Mouse (Mus musculus): ENCODE data around the gene Palm3.

The Palm3 gene

GRCm38 (mm10) chr8:84066291-84066930 lies 45.1 kb downstream of the Palm3 start, which contains the start of gene Rfx1:
TSS of gene Rfx1 (plus strand) at chr8:84066834.
- DNase-seq (ENCODE audit: low spot score in 2 of 2), result peak; percentile 99

GRCm38 (mm10) chr8:84067047-84067573 lies 45.8 kb downstream of the Palm3 start:
- peak; percentile 93 to 94 for DNase-seq (ENCODE audit: low spot score in 2 of 2)

GRCm38 (mm10) chr8:84067911-84068310 lies 46.6 kb downstream of the Palm3 start:
- no peak for DNase-seq (ENCODE audit: low spot score in 2 of 2)

DNA sequence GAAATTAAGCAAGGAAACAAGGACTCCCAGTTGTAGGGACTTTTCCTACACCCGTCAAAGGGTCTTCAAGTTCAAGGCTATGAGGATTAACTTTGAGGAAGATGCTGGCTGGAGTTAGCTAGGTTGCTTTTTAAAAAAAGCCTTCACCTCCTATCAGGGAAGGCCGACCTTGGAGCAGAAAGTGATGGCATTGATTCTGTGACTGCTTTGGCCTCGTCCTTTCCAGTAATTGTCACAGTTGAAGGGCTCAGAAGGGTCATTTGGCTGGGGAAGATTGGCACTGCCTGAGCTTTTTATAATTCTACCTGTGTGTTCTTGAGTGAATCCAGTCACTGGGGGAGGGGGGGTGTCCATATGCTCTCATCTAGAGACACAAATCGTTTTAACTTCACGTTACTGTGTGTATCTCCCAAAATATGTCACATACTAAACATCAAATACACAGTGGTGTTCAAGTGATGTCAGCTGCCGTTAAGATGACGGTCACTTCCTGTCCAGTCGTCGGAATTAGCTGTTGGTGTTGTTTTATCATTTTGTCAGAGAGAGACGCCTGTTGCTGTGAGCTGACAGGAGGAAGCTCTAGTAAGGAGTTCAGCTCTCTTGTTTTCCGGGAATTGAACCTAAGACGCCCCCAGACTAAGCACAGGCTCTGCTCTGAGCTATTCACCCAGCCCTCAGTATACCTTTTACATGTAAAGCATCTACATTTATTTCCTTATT lies 47.2 kb downstream of the Palm3 start:
- no peak for DNase-seq (ENCODE audit: low spot score in 2 of 2)

DNA sequence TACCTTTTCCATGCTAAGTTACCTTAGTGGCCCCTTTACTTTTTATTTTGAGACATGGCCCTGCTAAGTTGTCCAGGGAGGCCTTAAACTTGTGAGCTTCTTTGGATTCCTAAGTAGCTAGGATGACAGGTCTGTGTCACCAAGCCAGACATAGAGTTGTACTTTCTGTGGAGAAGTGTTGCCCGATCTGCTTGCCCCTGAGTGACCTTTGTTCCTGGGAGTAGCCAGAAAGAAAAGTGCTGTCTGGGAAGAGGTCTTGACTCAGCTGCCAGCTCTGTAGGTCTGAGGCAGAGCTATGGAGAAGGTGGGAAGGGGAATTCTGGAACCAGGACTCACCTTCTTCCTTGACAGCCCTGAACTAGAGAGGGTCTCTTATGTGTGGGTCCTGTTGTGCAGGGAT lies 47.9 kb downstream of the Palm3 start:
- no peak for DNase-seq (ENCODE audit: low spot score in 2 of 2)

DNA sequence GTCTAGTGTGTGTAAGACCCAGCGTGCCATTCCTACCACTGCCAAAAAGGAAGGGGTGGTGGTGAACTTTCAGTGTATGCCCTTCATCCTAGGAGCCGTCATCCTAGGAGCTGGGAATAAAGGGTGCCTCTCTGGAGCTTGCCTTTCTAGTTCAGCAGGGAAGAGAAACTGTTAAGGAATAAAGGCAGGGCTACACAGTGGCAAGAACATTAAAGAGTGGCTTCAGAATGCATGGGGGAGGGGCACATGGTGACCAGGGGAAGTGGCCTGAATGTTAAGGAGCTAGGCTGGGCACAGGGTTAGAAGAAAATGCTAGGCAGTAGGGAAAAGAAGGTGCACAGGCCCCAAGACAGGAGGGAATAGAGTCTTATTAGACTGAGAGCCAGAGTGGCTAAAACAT lies 48.5 kb downstream of the Palm3 start:
- DNase-seq (ENCODE audit: low spot score in 2 of 2), result no peak

DNA sequence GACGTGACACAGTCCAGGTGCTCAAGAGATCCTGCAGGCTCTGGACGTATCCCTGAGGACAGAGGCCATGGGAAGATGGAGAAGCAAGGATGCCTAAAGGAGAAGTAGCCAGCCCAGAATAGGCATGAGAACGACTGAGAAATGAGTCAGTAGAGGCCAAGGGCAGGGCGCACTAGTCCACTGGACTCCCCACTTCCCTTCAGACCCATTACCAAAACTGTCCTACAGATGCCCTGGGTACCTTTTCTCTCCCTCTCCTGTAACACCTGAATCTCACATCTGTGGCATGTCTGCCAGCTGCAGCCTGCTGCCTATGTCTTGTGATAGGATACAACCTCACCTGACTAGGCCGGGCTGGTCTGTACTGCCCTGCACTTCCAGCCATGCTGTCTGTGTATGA lies 49.0 kb downstream of the Palm3 start:
- no peak for DNase-seq (ENCODE audit: low spot score in 2 of 2)

DNA sequence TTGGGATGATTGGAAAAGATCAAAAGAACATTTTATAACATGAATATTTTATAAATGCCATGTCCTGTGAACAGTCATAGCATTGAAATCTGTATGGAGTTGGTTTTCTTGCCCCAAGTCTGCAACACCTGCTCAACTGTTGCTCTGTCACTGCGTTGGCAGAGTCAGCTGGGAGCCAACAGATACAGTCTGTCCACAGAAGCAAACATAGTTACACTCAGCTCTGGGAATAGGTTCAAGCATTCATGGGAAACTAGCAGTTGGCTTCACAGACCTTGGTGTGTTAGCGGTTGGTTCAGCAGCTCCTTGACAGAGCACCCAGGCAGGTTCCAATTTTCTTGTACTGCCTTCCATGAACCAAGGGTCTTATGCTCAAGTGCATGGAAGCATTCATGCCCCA lies 49.4 kb downstream of the Palm3 start:
- no peak for DNase-seq (ENCODE audit: low spot score in 2 of 2)

- no peak for DNase-seq (ENCODE audit: low spot score in 2 of 2)
Measured at GRCm38 (mm10) chr8:84071921-84072320, 50.6 kb downstream of the Palm3 start.

DNA sequence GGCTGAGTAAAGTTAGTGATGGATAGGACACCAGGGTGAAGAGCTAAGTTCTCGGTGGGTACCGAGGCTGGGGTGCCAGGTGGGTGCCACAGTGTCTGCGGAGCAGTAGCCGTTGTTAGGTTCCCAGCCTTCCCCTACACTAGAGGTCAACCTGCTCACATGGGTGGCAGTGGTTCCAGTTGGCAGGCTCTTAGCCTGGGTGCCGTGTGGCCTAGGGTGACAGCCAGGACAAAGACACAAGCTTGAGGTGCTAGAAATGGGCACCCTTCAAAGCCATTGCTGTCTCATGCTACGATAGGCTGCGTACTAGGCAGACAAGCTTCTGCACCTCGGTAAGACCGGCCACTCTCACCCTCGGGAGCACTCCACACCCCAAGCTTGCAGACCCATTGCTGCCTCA lies 51.0 kb downstream of the Palm3 start:
- DNase-seq (ENCODE audit: low spot score in 2 of 2), result no peak

- DNase-seq (ENCODE audit: low spot score in 2 of 2), result no peak
Measured at GRCm38 (mm10) chr8:84073230-84073976, 52.1 kb downstream of the Palm3 start.

DNA sequence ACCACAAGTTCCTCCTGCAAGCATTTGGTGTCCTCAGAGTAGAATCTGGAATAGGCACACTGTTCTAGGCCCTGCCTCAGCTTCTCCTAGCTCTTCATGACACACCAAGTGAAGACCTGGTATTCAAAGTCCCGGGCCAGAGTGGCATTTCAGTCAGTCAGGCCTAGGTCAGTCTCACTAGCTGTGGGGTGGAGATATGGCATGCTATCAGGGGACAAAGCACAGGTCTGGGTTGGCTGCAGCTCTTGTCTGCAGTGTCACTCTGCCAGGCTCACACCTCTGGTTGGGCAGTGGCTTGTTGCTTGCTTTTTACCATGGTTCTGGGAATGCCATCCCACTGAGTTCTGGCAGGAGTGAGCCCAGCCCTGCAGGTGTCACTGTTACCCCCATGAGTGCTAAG lies 55.1 kb downstream of the Palm3 start:
- no peak for DNase-seq (ENCODE audit: low spot score in 2 of 2)

- no peak for DNase-seq (ENCODE audit: low spot score in 2 of 2)
Measured at GRCm38 (mm10) chr8:84076849-84077248, 55.6 kb downstream of the Palm3 start.

GRCm38 (mm10) chr8:84079206-84079605 lies 57.9 kb downstream of the Palm3 start:
- no peak for DNase-seq (ENCODE audit: low spot score in 2 of 2)
